Mouse (Mus musculus) stomach, postnatal 0 days (tissue): ENCODE data around the gene Atox1.

Experiments used
- CTCF ChIP-seq: IDR thresholded peaks from 2 replicates; pipeline ENCODE4 v1.5.1; 2016; ENCODE audit warnings: antibody characterized with exemption, low read depth, mild to moderate bottlenecking, moderate library complexity
- EP300 ChIP-seq: optimal IDR thresholded peaks from 2 replicates; pipeline ENCODE3; 2016; ENCODE audit warnings: antibody characterized with exemption

- no peak for TF ChIP-seq CTCF
- TF ChIP-seq EP300 = no peak
Measured at GRCm38 (mm10) chr11:55450311-55450710, 10.7 kb downstream of the Atox1 start.
